ENCODE assay signal across 8 mouse cellular contexts in genomic region chr7:120677001-120677643, GRCm38 (mm10). TPM values are rescaled to one million over a fixed set of nuclear protein-coding genes. Genes with fewer than 3 reads are reported as not detected.
DNase-seq lines count a peak whose midpoint lies in the region; ATAC-seq and TF ChIP-seq lines count a peak whose summit lies in the region.

Gene Mosmo (plus strand): TSS chr7:120677618.

- H3K27ac ChIP-seq in bone marrow macrophage, adult 2 months (ENCODE audit: insufficient read depth, low read depth, low read length) = peak within 1 kb of the TSS; percentile 5; the same call in 1 of the 2 replicates
- peak within 1 kb of the TSS; percentile 75 for H3K27ac ChIP-seq in heart, embryonic 11.5 days (ENCODE audit: low read depth, low read length)
- peak within 1 kb of the TSS; percentile 77 for H3K27ac ChIP-seq in kidney, embryonic 15.5 days
- H3K27ac ChIP-seq in liver, adult 2 months (replicated peaks; ENCODE audit: insufficient read depth, low read depth, low read length) = peak within 1 kb of the TSS; percentile 70

- peaks cover 42% of the 10 kb centered on the region for H3K79me3 ChIP-seq in C2C12 (ENCODE audit: low read depth)

- no peak for TF ChIP-seq POLR2A in bone marrow macrophage, adult 2 months (IDR thresholded peaks at IDR 0.05; ENCODE audit: borderline replicate concordance, low read depth, low read length)
- no peak for TF ChIP-seq POLR2A in liver, adult 2 months (IDR thresholded peaks at IDR 0.05; ENCODE audit: extremely low read depth, insufficient read depth, low read length)
- TF ChIP-seq POLR2A in myocyte (IDR thresholded peaks at IDR 0.05; ENCODE audit: insufficient read length, low read depth) = peak; percentile 48

- H3K9me3 ChIP-seq in heart, embryonic 11.5 days (replicated peaks; ENCODE audit: control insufficient read depth, low read length) = no peaks in the 10 kb centered on the region
- no peaks in the 10 kb centered on the region for H3K9me3 ChIP-seq in kidney, embryonic 15.5 days (replicated peaks)

- peak within 1 kb of the TSS; percentile 49 for H3K4me3 ChIP-seq in C2C12 (ENCODE audit: insufficient read depth, poor library complexity, severe bottlenecking)
- H3K4me3 ChIP-seq in bone marrow macrophage, adult 2 months (ENCODE audit: insufficient read depth, low read length) = peak within 1 kb of the TSS; percentile 69
- H3K4me3 ChIP-seq in heart, embryonic 11.5 days (ENCODE audit: low read depth, low read length) = peak within 1 kb of the TSS; percentile 95
- H3K4me3 ChIP-seq in kidney, embryonic 15.5 days (replicated peaks) = peak within 1 kb of the TSS; percentile 92
- H3K4me3 ChIP-seq in liver, adult 2 months (ENCODE audit: insufficient read depth, low read depth, low read length) = peak within 1 kb of the TSS; percentile 87
- peak within 1 kb of the TSS; percentile 58 for H3K4me3 ChIP-seq in myocyte

- H3K27me3 ChIP-seq in C2C12 (ENCODE audit: control insufficient read depth, insufficient read depth, insufficient read length) (no peaks in the 10 kb centered on the region), myocyte (ENCODE audit: control insufficient read depth, insufficient read depth, insufficient read length) (no peaks in the 10 kb centered on the region)
- H3K27me3 ChIP-seq in heart, embryonic 11.5 days (ENCODE audit: control insufficient read depth, insufficient read depth, low read length) = no peaks in the 10 kb centered on the region
- H3K27me3 ChIP-seq in kidney, embryonic 15.5 days = no peaks in the 10 kb centered on the region
- no peaks in the 10 kb centered on the region for H3K27me3 ChIP-seq in liver, adult 2 months (ENCODE audit: control insufficient read depth, insufficient read depth, low read length)
- H3K27me3 ChIP-seq in splenic B cell, adult 2 months (ENCODE audit: control insufficient read depth, insufficient read depth, low read length, poor library complexity, severe bottlenecking) = no peaks in the 10 kb centered on the region

- peak within 1 kb of the TSS; percentile 90 for H3ac ChIP-seq in C2C12 (ENCODE audit: control insufficient read depth, insufficient read length, low read depth)
- H3ac ChIP-seq in myocyte (ENCODE audit: control insufficient read depth, insufficient read length) = peak within 1 kb of the TSS; percentile 83

- WGBS in heart, embryonic 11.5 days (ENCODE audit: insufficient replicate concordance) = under 1% methylated on average over 27 of the region's 44 CpGs
- WGBS in kidney, embryonic 15.5 days = under 1% methylated on average over 41 of the region's 44 CpGs
- WGBS in liver, adult 2 months = 1% methylated on average over 44 of the region's 44 CpGs

- H3K9ac ChIP-seq in heart, embryonic 11.5 days (ENCODE audit: low read depth, low read length) = peak within 1 kb of the TSS; percentile 96
- peak within 1 kb of the TSS; percentile 89 for H3K9ac ChIP-seq in kidney, embryonic 15.5 days
- peak within 1 kb of the TSS; percentile 81 for H3K9ac ChIP-seq in liver, adult 2 months (ENCODE audit: low read depth, low read length)

- peak within 1 kb of the TSS; percentile 84 for H3K4me2 ChIP-seq in heart, embryonic 11.5 days
- H3K4me2 ChIP-seq in kidney, embryonic 15.5 days = peak within 1 kb of the TSS; percentile 88
- H3K4me2 ChIP-seq in myocyte (ENCODE audit: low read depth) = peak within 1 kb of the TSS; percentile 97

- peak; percentile 50 for DNase-seq in liver, adult 2 months (ENCODE audit: extremely low read depth, low read depth, low spot score)
- DNase-seq in splenic B cell, adult 2 months (ENCODE audit: low read depth, low spot score) = peak; percentile 72

- TF ChIP-seq CTCF in C2C12 (IDR thresholded peaks at IDR 0.05; ENCODE audit: control insufficient read depth, insufficient read depth, insufficient read length) = no peak
- no peak for TF ChIP-seq CTCF in bone marrow macrophage, adult 2 months (IDR thresholded peaks at IDR 0.05; ENCODE audit: low read depth, low read length)
- TF ChIP-seq CTCF in liver, adult 2 months (IDR thresholded peaks at IDR 0.05; ENCODE audit: low read depth, low read length) = no peak

- H3K4me1 ChIP-seq in bone marrow macrophage, adult 2 months (ENCODE audit: control insufficient read depth, insufficient read depth, low read length) = peaks cover 27% of the 10 kb centered on the region
- H3K4me1 ChIP-seq in heart, embryonic 11.5 days (ENCODE audit: control insufficient read depth, insufficient read depth, low read length) = peaks cover 31% of the 10 kb centered on the region
- peaks cover 26% of the 10 kb centered on the region for H3K4me1 ChIP-seq in kidney, embryonic 15.5 days
- peaks cover 5% of the 10 kb centered on the region for H3K4me1 ChIP-seq in liver, adult 2 months (ENCODE audit: control insufficient read depth, insufficient read depth, low read length)

- peaks cover 54% of the 10 kb centered on the region for H3K79me2 ChIP-seq in C2C12 (ENCODE audit: control insufficient read depth, insufficient read depth)
- peaks cover 10% of the 10 kb centered on the region; the same call in 1 of the 2 replicates for H3K79me2 ChIP-seq in liver, adult 2 months (ENCODE audit: control insufficient read depth, insufficient read depth, low read length)
- H3K79me2 ChIP-seq in myocyte (ENCODE audit: control insufficient read depth, insufficient read depth) = peaks cover 44% of the 10 kb centered on the region

- ATAC-seq in erythroblast, adult 5-6 weeks (replicated peaks; ENCODE audit: low FRiP score, poor library complexity, severe bottlenecking) = peak; percentile 75
- peak; percentile 91 for ATAC-seq in heart, embryonic 11.5 days (replicated peaks; ENCODE audit: insufficient number of reproducible peaks, low FRiP score, low TSS enrichment)
- ATAC-seq in kidney, embryonic 15.5 days (replicated peaks; ENCODE audit: low FRiP score) = peak; percentile 98

- no peaks in the 10 kb centered on the region for H3K36me3 ChIP-seq in C2C12 (ENCODE audit: control insufficient read depth, insufficient read depth)
- H3K36me3 ChIP-seq in heart, embryonic 11.5 days (ENCODE audit: control insufficient read depth, insufficient read depth, low read length) = no peaks in the 10 kb centered on the region
- H3K36me3 ChIP-seq in kidney, embryonic 15.5 days = no peaks in the 10 kb centered on the region
- H3K36me3 ChIP-seq in liver, adult 2 months (ENCODE audit: control insufficient read depth, insufficient read depth, low read length) = no peaks in the 10 kb centered on the region
- H3K36me3 ChIP-seq in myocyte (ENCODE audit: control insufficient read depth, insufficient read depth) = no peaks in the 10 kb centered on the region
- no peaks in the 10 kb centered on the region for H3K36me3 ChIP-seq in splenic B cell, adult 2 months (ENCODE audit: control insufficient read depth, insufficient read depth, low read length, poor library complexity, severe bottlenecking)

TF ChIP-seq in C2C12, 6 proteins besides CTCF, POLR2A, EP300 and RAD21:
- TF ChIP-seq MYOD1 (IDR thresholded peaks at IDR 0.05; ENCODE audit: control insufficient read depth, insufficient read length, low read depth) = no peak
- TF ChIP-seq FOSL1 (IDR thresholded peaks at IDR 0.05; ENCODE audit: insufficient read depth, low read length, poor library complexity, severe bottlenecking) = no peak
- no peak for TF ChIP-seq CEBPB (IDR thresholded peaks at IDR 0.05; ENCODE audit: low read depth)
- no peak for TF ChIP-seq USF1 (IDR thresholded peaks at IDR 0.05; ENCODE audit: low read depth)
- TF ChIP-seq MAX (IDR thresholded peaks at IDR 0.05) = no peak
- TF ChIP-seq MYOG (IDR thresholded peaks at IDR 0.05; ENCODE audit: control insufficient read depth, extremely low read depth, insufficient read length) = no peak

TF ChIP-seq in myocyte, 11 proteins besides CTCF, POLR2A, EP300 and RAD21:
- no peak for TF ChIP-seq MYOG (IDR thresholded peaks at IDR 0.05; ENCODE audit: control insufficient read depth in 1 of 3, insufficient read depth in 1 of 3, insufficient read length in 2 of 3, low read depth in 2 of 3)
- TF ChIP-seq TCF12 (IDR thresholded peaks at IDR 0.05; ENCODE audit: insufficient read depth, poor library complexity, severe bottlenecking) = no peak
- TF ChIP-seq USF1 (IDR thresholded peaks at IDR 0.05; ENCODE audit: low read depth) = no peak
- no peak for TF ChIP-seq CEBPB (IDR thresholded peaks at IDR 0.05; ENCODE audit: insufficient read depth, poor library complexity, severe bottlenecking)
- TF ChIP-seq SRF (IDR thresholded peaks at IDR 0.05; ENCODE audit: control insufficient read depth, insufficient read length, low read depth) = no peak
- no peak for TF ChIP-seq MYOD1 (IDR thresholded peaks at IDR 0.05; ENCODE audit: control insufficient read depth in 1 of 3, insufficient read length in 2 of 3, low read depth in 2 of 3)
- TF ChIP-seq E2F4 (IDR thresholded peaks at IDR 0.05; ENCODE audit: insufficient read depth) = no peak
- no peak for TF ChIP-seq POLR2AphosphoS2 (IDR thresholded peaks at IDR 0.05; ENCODE audit: insufficient read length, low read depth)

RNA-seq across cellular contexts. Expression of gene Mosmo, which starts in this region (rescaled TPM):
- polyA plus RNA-seq in C2C12 (2012; fragmentation: generic; extraction: Trizol) = 21.3 TPM
- polyA plus RNA-seq in bone marrow macrophage, adult 2 months (2012; ENCODE audit: insufficient read depth, insufficient read length, missing spikeins) = 22.2 and 35.0 TPM in 2 replicates
- 8.8 and 13.2 TPM in 2 replicates for total RNA-seq in erythroblast, adult 5-6 weeks (2015; ENCODE audit: low replicate concordance)
- 3.0 and 4.7 TPM in 2 replicates for total RNA-seq in erythroblast, adult 5-6 weeks (2017; ENCODE audit: low replicate concordance)
- polyA plus RNA-seq in heart, embryonic 11.5 days (2014; fragmentation: Nextera tagmentation; extraction: Ambion mirVana) = 12.5 and 17.8 TPM in 2 replicates
- 12.3 and 13.3 TPM in 2 replicates for polyA plus RNA-seq in kidney, embryonic 15.5 days (2015; fragmentation: Nextera tagmentation; extraction: Ambion mirVana)
- 9.7 and 13.6 TPM in 2 replicates for total RNA-seq in liver, adult 2 months (2014; rRNA removed)
- polyA plus RNA-seq in liver, adult 2 months (2012; rRNA removed) = 15.9 and 16.2 TPM in 2 replicates
- 23.3 TPM for polyA plus RNA-seq in myocyte (2012; fragmentation: generic; extraction: Trizol)

Comparison
In these comparisons a context has a peak if more than half of its experiments do, and no peak if none do; other contexts are left out.
1. Peak in every context shown above with its lines: DNase-seq, ATAC-seq, H3K4me3 ChIP-seq and H3K27ac ChIP-seq.
2. H3K27ac ChIP-seq: peak in every context shown above with its lines; median percentile 77 in kidney, embryonic 15.5 days; 75 in heart, embryonic 11.5 days; 70 in liver, adult 2 months; 5 in bone marrow macrophage, adult 2 months.